Mouse (Mus musculus) gastrocnemius, adult 18-20 months (tissue): ENCODE measurements around the gene Clec14a. TPM values are rescaled to one million over a fixed set of nuclear protein-coding genes. Genes with fewer than 3 reads are reported as not detected.
"Not testable (repeated sequence)": the region's sequence is repeated elsewhere in the genome, so short reads cannot be mapped to it uniquely, and the experiment has no call there.

Experiments used
- DNase-seq: peaks from one replicate; pipeline ENCODE4 v3.0.0; 2021; ENCODE audit warnings: low spot score
- long read RNA-seq, 2 experiments: library from polyadenylated mRNA; stranded (forward); transcript quantifications; one replicate each; pipeline ENCODE4 v2.0.0; 2021
- total RNA-seq, 2 experiments: library from RNA; stranded (reverse); gene quantifications; 2 replicates each; pipeline ENCODE4 v1.2.3; 2021

Clec14a gene
- total RNA-seq, result 1 to 10 TPM; 2.2 to 3.4 TPM
- long read RNA-seq, experiment 1, full-length matches to known transcripts, result 7 of 7 reads
- long read RNA-seq, experiment 1, partial matches to known transcripts, result 0 of 7 reads
- long read RNA-seq, experiment 1, other reads (novel, unspliced or antisense), result 0 of 7 reads
- long read RNA-seq, experiment 2, full-length matches to known transcripts, result 7 of 7 reads
- long read RNA-seq, experiment 2, partial matches to known transcripts, result 0 of 7 reads
- long read RNA-seq, experiment 2, other reads (novel, unspliced or antisense), result 0 of 7 reads

- DNase-seq, result peak; percentile 15
Observed at GRCm38 (mm10) chr12:58268563-58269501, at the start of gene Clec14a. Gene Clec14a, minus strand, starts transcription at chr12:58269290.

GRCm38 (mm10) chr12:58307835-58308234, 38.7 kb upstream of the Clec14a start:
- no peak for DNase-seq

GRCm38 (mm10) chr12:58306402-58306801, 37.3 kb upstream of the Clec14a start:
- not testable (repeated sequence) for DNase-seq

- DNase-seq, result no peak
Observed at GRCm38 (mm10) chr12:58305567-58305966, 36.5 kb upstream of the Clec14a start.

- peak; percentile 1 for DNase-seq
Observed at GRCm38 (mm10) chr12:58296980-58297379, 27.9 kb upstream of the Clec14a start.

- no peak for DNase-seq
Observed at GRCm38 (mm10) chr12:58285912-58286311, 16.8 kb upstream of the Clec14a start.

DNA sequence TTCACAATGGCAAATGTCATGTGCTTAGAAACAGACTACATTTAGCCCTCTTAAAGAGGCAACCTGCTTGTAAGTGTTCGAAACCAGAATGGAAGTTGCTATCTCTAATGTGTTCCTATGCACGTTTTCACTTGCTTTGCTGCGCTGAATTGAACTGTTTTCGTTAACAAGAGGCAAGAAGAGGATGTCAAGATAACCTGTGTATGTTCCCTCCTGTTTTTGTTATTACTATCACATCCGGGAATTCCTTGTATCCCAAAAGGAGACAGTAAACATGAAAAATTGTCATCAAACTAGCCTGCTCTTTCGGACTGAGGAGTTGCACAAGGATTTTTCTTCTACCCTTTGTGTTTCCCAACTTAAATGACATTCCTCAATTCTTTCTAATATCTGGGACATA, 1.4 kb upstream of the Clec14a start:
- no peak for DNase-seq

GRCm38 (mm10) chr12:58269505-58269904, 415 bp upstream of the Clec14a start:
- no peak for DNase-seq

GRCm38 (mm10) chr12:58268186-58268562, 916 bp downstream of the Clec14a start:
- no peak for DNase-seq

GRCm38 (mm10) chr12:58267779-58268178, 1.3 kb downstream of the Clec14a start:
- no peak for DNase-seq

GRCm38 (mm10) chr12:58251901-58252300, 17.2 kb downstream of the Clec14a start:
- no peak for DNase-seq

- DNase-seq, result no peak
Observed at GRCm38 (mm10) chr12:58232489-58232888, 36.6 kb downstream of the Clec14a start.

DNA sequence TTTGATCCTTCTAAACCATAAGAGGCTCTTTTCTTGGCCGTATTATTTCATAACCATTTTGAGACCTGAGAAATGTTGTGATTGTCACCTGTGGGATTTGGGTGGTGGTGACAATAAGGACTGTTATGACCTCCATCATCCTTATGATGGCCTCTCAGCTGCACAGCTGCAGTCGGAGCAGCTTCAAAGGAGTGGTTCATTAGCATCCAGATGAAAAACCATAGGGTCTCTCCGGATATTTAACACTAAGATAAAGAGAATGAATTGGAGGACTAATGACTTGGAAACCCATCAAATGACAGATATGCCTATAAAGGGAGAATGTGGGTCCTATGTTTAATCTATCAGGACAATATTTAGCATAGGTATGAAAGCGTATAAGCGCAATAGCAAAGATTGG, 43.4 kb downstream of the Clec14a start:
- no peak for DNase-seq

- DNase-seq, result no peak
Observed at GRCm38 (mm10) chr12:58219078-58219477, 50.0 kb downstream of the Clec14a start.

- DNase-seq, result no peak
Observed at GRCm38 (mm10) chr12:58216218-58216617, 52.9 kb downstream of the Clec14a start.

Other genes with a start within 250 kb of the Clec14a start
- gene Sstr1, start 57.5 kb downstream of the Clec14a start, total RNA-seq, result not detected